Mouse (Mus musculus): ENCODE results near the gene Tfip11. TPM values are rescaled to one million over a fixed set of nuclear protein-coding genes. Genes with fewer than 3 reads are reported as not detected.
"Not testable (repeated sequence)": the region's sequence is repeated elsewhere in the genome, so short reads cannot be mapped to it uniquely, and the experiment has no call there.

Tfip11 gene
- total RNA-seq, 2 experiments from 2014 or later, result 14.8 to 15.9 TPM

- peak; percentile 65 for DNase-seq
Observed at GRCm38 (mm10) chr5:112289819-112290535, 36.2 kb upstream of the Tfip11 start.

GRCm38 (mm10) chr5:112290536-112290880, 35.6 kb upstream of the Tfip11 start:
- DNase-seq, result peak; percentile 42

GRCm38 (mm10) chr5:112291866-112292265, 34.3 kb upstream of the Tfip11 start:
- no peak for DNase-seq

GRCm38 (mm10) chr5:112292343-112292980, 33.7 kb upstream of the Tfip11 start:
- DNase-seq, result no peak

- DNase-seq, result no peak
Observed at GRCm38 (mm10) chr5:112293800-112294199, 32.4 kb upstream of the Tfip11 start.

- DNase-seq, result no peak
Observed at GRCm38 (mm10) chr5:112294696-112295095, 31.5 kb upstream of the Tfip11 start.

- DNase-seq, result no peak
Observed at GRCm38 (mm10) chr5:112295162-112295561, 31.0 kb upstream of the Tfip11 start.

- DNase-seq, result no peak
Observed at GRCm38 (mm10) chr5:112295564-112295963, 30.6 kb upstream of the Tfip11 start.

- DNase-seq, result no peak
Observed at GRCm38 (mm10) chr5:112296404-112297181, 29.6 kb upstream of the Tfip11 start.

- no peak for DNase-seq
Observed at GRCm38 (mm10) chr5:112297257-112297656, 28.9 kb upstream of the Tfip11 start.

GRCm38 (mm10) chr5:112298226-112298988, 27.8 kb upstream of the Tfip11 start:
- no peak for DNase-seq

GRCm38 (mm10) chr5:112299399-112299798, 26.8 kb upstream of the Tfip11 start:
- DNase-seq, result no peak

- DNase-seq, result no peak
Observed at GRCm38 (mm10) chr5:112300112-112300511, 26.0 kb upstream of the Tfip11 start.

GRCm38 (mm10) chr5:112300721-112301308, 25.3 kb upstream of the Tfip11 start:
- DNase-seq, result no peak

- no peak for DNase-seq
Observed at GRCm38 (mm10) chr5:112301694-112302093, 24.5 kb upstream of the Tfip11 start.

- no peak for DNase-seq
Observed at GRCm38 (mm10) chr5:112302310-112302709, 23.8 kb upstream of the Tfip11 start.

GRCm38 (mm10) chr5:112305842-112306241, 20.3 kb upstream of the Tfip11 start:
- DNase-seq, result no peak

- no peak for DNase-seq
Observed at GRCm38 (mm10) chr5:112313222-112313885, 12.8 kb upstream of the Tfip11 start.

GRCm38 (mm10) chr5:112316468-112316867, 9.7 kb upstream of the Tfip11 start:
- DNase-seq, result no peak

GRCm38 (mm10) chr5:112317328-112317727, 8.8 kb upstream of the Tfip11 start:
- no peak for DNase-seq

- DNase-seq, result not testable (repeated sequence)
Observed at GRCm38 (mm10) chr5:112319343-112319742, 6.8 kb upstream of the Tfip11 start.

Measured in gastrocnemius, postnatal 10 days (tissue).